Mouse (Mus musculus) brain, adult 10 weeks (tissue): ENCODE results near the gene Cebpzos. TPM values are rescaled to one million over a fixed set of nuclear protein-coding genes. Genes with fewer than 3 reads are reported as not detected.

Source experiments
- polyA plus RNA-seq: library from polyadenylated mRNA; stranded (reverse); fragments of 350-450 nt; fragmentation: Illumina TruSeq; extraction: RNeasy Lipid Tissue Mini Kit (QIAGEN cat#74804); gene quantifications from one replicate; pipeline ENCODE4 v1.2.3, GENCODE M21; 2015; ENCODE audit warnings: low read depth, low replicate concordance

Cebpzos gene
- polyA plus RNA-seq: 81.6 TPM

DNA sequence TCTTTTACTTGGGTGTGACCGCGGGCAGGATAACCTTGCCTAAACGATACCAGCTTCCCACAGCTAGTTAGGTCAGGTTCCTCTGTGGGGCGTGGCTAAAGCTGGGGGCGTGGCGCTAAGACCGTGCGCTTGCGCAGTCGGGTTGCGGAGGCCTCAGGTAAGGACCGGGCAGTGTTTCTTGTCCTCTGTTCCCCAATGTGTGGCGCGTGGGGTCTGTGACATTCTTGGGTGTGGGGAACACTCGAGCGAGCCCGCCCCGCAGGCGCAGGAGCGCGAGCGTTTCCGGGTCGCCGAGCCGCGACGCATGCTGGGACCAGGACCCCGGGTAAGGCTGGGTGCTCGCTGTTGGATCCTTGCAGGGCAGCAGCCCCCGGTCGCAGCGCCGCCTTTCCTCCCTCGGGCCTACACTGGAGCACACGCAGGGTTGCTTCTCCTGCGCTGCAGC is at the start of gene Cebpzos:
Gene Cebpzos (plus strand): TSS at position 132 of the 445 bp plus-strand sequence.

DNA sequence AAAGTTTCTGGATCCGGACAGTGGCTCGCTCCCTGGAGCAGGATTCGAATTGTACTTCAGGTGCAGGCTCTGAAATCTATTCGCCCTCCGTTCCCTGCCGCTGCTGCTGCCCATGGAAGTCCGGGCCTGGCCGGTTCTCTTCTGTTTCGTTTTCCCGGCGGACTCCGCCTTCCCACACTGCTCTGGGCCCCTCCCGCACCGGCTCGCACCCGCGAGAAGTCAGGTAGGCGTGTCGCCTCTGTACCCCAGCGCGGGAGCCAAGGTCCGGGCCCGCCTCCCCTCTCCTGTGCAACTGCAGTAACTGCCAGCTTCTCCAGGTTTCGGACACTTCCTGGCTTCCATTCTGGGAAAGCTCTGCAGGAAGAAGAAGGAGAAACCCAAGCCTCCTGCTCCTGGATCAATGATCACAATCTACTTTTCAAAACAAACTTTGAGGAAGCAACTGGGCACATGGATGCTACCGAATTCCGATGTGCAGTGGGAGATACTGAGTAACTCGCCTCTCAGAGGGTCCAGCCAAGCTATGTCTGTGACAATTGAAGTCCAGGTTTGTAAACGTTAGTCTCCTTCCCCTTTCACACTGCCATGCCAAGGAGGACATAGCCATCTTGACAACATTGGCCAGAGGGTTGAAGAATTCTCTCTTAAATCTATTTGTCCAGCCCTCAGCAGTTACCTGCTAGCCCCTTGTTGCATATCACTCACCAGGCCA is 33.7 kb upstream of the Cebpzos start, which contains the start of gene Eif2ak2:
Gene Eif2ak2 (minus strand): TSS at position 173 of the 712 bp plus-strand sequence.

GRCm38 (mm10) chr17:78906892-78907291 is 9.4 kb upstream of the Cebpzos start, which contains the start of gene Sult6b1:
Gene Sult6b1 (minus strand): TSS chr17:78906992.

DNA sequence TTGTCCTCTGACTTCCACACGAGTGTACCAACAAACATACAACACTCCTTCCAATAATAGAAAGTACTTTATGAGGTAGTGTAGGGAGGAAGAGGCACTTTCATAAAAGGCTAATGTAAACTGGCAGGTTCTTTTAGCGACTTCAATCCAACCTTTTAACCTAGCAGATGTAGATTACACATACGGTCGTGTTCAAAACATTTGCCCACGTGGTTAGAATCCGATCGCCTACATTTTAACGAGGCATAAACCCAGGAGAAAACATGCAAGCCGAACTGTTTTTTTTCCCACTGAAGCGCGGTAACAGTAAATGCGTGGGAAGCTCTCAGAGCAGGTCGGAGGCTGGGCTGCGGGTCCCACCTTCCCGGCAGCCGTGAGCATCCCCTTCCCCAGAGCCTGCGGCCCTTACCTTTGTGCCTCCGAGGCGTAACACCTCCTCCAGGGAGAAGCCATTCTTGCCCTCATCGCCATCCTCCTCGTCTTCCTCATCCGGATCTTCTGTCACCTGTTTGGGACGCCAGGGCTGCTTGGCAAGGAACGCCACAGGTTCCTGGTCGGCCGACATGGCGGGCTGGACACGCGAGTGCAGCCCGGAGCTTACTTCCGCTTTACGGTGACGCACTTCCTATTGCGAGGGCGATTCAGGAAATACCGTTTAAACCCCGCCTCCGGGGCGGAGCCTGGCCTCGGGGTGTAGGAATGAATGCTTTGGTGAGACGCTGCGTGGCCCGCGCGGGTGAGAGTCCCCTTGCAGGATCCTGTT is 20.3 kb downstream of the Cebpzos start, which contains the start of the genes Cebpz and Ndufaf7:
Gene Cebpz (minus strand): TSS at position 601 of the 763 bp plus-strand sequence.
Gene Ndufaf7 (plus strand): TSS at position 671 of the 763 bp plus-strand sequence.

Other genes starting within 250 kb of the Cebpzos start
- gene Strn, start 179.3 kb upstream of the Cebpzos start, polyA plus RNA-seq: 34.8 TPM
- 33.5 TPM for gene Heatr5b, start 81.1 kb upstream of the Cebpzos start, polyA plus RNA-seq
- 36.2 TPM for gene Gpatch11, start 80.9 kb upstream of the Cebpzos start, polyA plus RNA-seq
- 3.6 TPM for gene Eif2ak2, start 33.9 kb upstream of the Cebpzos start, polyA plus RNA-seq
- gene Sult6b1, start 9.5 kb upstream of the Cebpzos start, polyA plus RNA-seq: 0.67 TPM
- 26.5 TPM for gene Cebpz, start 20.6 kb downstream of the Cebpzos start, polyA plus RNA-seq
- gene Ndufaf7, start 20.6 kb downstream of the Cebpzos start, polyA plus RNA-seq: 72.4 TPM
- gene Prkd3, start 104.3 kb downstream of the Cebpzos start, polyA plus RNA-seq: 12.8 TPM
- 21.4 TPM for gene Qpct, start 135.4 kb downstream of the Cebpzos start, polyA plus RNA-seq